Mouse (Mus musculus) olfactory bulb, adult 2 months (tissue): Measurements from ENCODE around the gene Sema4b. TPM values are rescaled to one million over a fixed set of nuclear protein-coding genes. Genes with fewer than 3 reads are reported as not detected.

Experiments used
- H3K27ac ChIP-seq: fragments of 200-500 bp; 2 replicates; pipeline ENCODE4 v1.5.1; 2012; ENCODE audit warnings: low read depth, low read length; ENCODE audit not compliant: insufficient read depth
- H3K4me1 ChIP-seq: fragments of 200-500 bp; 2 replicates; pipeline ENCODE4 v1.6.1; 2012; ENCODE audit warnings: low read length; ENCODE audit not compliant: control insufficient read depth, insufficient read depth
- H3K4me3 ChIP-seq: fragments of 200-500 bp; 2 replicates; pipeline ENCODE4 v1.5.1; 2012; ENCODE audit warnings: mild to moderate bottlenecking, low read depth, low read length, moderate library complexity; ENCODE audit not compliant: insufficient read depth
- CTCF ChIP-seq: fragments of 200-500 bp; IDR thresholded peaks from 2 replicates; pipeline ENCODE4 v1.5.1; 2012; ENCODE audit warnings: low read depth, mild to moderate bottlenecking, low read length, moderate library complexity; ENCODE audit not compliant: insufficient read depth
- POLR2A ChIP-seq: fragments of 200-500 bp; IDR thresholded peaks from 2 replicates; pipeline ENCODE4 v1.6.1; 2012; ENCODE audit warnings: mild to moderate bottlenecking, low read depth, low read length, moderate library complexity; ENCODE audit not compliant: insufficient read depth
- WGBS: fragments of 180-500 bp; shearing (Covaris S2); methylation state at CpG from one replicate; pipeline ENCODE4 v1.1.7; 2018; 5-methylcytosine and 5-hydroxymethylcytosine counted together
- polyA plus RNA-seq: library from polyadenylated mRNA; stranded (reverse); fragments of >200 nt; gene quantifications from 2 replicates; pipeline ENCODE4 v1.2.4, GENCODE M21; 2012; ENCODE audit warnings: low replicate concordance; ENCODE audit not compliant: missing spikeins, insufficient read depth, insufficient read length

The Sema4b gene
- polyA plus RNA-seq, 1 experiment = not detected

DNA sequence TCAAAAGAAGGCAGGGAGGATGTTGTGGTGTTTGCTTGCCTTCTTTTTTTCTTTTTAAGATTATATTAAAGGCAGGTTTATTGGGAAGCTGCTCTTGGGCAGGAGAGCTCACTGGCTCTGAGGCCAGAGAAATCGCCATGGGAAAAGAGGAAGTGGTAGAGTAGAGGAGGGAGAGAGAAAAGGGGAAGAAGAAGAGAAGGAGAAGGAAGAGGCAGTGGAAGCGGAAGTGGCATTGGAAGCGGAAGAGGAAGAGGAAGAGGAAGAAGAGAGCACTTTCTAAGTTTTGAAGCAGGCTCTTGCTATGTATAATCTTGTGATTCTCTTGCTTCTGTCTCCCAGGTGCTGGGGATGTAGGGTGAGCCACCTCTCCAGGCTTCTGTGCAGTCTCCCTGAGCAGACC, 32.0 kb upstream of the Sema4b start:
- no peak overlapping the region for H3K27ac ChIP-seq
- H3K4me3 ChIP-seq = no peak overlapping the region
- WGBS = 84% methylated on average over 3 of the region's 3 CpGs
- 0 out of 2 replicates have a peak, but pooled peaks cover 4% of the 10 kb centered on the region for H3K4me1 ChIP-seq
- TF ChIP-seq POLR2A = no peak
- no peak for TF ChIP-seq CTCF

DNA sequence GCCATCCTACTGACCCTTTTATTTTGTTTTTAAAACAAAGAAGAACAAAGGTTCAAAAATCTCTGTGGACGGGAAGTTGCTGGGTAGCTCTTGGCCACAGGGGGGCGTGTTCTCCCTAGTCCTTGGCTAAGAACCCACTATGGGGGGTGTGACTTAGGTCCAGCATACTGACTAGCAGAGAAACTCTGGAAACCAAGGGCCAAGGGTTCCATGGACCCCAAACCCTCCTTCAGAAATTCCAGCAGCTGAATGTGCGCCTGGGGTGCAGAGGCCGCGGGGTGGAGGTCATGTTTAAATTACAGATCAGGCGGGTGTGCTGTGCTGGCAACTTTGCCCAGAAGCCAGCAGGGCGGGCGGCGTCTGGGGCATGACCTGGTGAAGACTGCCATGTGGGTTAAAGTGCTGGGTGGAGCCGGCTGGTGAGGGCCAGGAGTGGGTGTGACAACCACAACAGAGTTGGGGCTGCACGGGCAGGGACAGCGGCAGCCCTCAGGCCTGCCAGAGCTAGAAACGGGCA, 29.9 kb upstream of the Sema4b start:
- H3K4me1 ChIP-seq = peaks cover 10% of the 10 kb centered on the region; the same call in 1 of the 2 replicates
- no peak overlapping the region for H3K4me3 ChIP-seq
- H3K27ac ChIP-seq = no peak overlapping the region
- 50% methylated on average over 13 of the region's 13 CpGs for WGBS
- TF ChIP-seq POLR2A = no peak
- TF ChIP-seq CTCF = no peak; the same call in 1 of the 2 replicates

DNA sequence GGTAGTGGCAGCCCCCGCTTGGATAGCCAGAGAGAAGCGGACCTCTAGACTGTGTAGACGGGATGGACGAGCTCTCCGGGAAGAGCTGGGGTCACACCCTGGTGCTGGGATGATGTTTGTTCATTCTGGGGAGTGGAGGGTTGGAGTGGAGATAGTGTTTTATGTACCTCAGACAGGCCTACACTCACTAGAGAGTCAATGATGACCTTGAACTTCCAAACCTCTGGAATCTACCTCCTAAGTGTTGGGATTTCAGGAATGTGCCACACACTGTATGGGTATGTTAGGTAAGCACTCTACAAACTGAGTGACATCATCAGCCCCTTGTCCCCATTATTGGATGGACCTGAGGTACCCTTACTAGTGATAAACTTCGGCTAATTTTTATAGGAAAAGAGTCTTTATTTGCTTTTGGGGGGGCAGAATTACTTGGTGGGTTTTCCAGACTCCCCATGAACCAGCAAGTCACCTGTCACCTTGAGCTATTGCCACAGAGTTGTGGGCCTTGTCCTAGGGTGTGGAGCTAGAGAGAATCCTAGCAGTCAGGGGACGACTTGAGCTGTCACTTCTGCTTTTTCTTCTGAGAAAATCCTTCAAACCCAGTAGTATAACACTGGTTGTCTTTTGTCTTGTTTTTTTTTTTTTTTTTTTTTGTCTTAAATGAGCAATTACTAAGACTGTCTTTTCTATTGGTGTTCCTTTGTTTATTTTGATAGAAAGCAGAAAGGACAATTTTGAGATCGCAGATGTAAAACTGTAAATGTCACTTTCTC, 28.0 kb upstream of the Sema4b start:
- Histone ChIP-seq H3K4me3 (no peak overlapping the region), H3K4me1 (peaks cover 10% of the 10 kb centered on the region; the same call in 1 of the 2 replicates), H3K27ac (no peak overlapping the region)
- WGBS = 96% methylated on average over 8 of the region's 8 CpGs
- TF ChIP-seq POLR2A (no peak), CTCF (no peak)

DNA sequence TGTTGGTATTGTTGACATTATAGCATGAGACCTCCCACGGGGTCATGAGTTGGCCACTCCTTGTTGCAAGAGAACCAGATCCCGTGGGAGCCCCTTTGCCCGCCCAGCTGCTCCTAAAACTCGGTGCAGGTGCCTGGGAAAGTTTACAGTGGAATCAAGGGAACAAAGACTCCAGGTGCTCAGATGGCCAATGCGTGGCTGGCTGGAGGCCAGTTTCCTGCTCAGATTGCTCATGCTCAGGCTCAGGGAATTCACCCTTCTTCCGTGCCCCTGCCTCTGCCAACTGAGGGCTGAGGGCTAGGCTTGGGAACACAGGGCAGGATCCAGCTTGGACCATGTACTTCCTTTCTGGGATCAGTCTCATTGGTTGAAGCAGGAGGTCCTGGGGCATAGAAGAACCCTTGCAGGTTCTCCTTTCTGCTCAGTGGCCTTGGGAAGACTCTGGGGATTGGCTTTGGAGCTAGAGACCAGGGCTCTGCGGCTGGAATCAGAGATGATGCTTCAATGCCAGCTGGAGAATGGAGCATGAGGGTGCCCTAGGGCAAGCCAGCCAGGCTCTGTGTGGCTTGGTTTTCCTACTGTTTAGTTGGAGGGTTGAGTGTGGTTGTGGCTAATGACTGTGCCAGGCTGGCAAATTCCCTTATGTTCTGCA, 26.2 kb upstream of the Sema4b start:
- TF ChIP-seq CTCF (no peak), POLR2A (no peak)
- Histone ChIP-seq H3K4me1 (peaks cover 10% of the 10 kb centered on the region; the same call in 1 of the 2 replicates), H3K4me3 (no peak overlapping the region), H3K27ac (no peak overlapping the region)
- WGBS = 62% methylated on average over 7 of the region's 7 CpGs

DNA sequence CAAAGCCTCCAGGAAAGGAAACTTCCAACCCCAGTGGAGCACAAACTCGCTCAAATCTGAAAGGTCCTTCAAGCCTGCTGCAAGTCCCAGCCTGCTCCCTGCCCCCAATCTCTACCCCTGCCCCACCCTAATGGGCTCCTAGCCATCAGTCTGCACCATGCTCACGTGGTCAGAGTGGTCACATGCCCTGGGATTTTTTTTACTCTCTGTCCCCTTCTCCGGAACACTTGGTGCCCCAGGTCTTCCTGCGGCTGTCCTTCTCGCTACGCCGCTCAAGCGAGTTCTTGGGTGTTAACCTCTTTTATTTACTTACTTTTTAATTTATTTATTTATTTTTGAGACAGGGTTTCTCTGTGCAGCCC, 25.7 kb upstream of the Sema4b start:
- Histone ChIP-seq H3K27ac (no peak overlapping the region), H3K4me3 (no peak overlapping the region), H3K4me1 (peaks cover 10% of the 10 kb centered on the region)
- TF ChIP-seq POLR2A (no peak), CTCF (no peak)
- WGBS = 64% methylated on average over 8 of the region's 8 CpGs

DNA sequence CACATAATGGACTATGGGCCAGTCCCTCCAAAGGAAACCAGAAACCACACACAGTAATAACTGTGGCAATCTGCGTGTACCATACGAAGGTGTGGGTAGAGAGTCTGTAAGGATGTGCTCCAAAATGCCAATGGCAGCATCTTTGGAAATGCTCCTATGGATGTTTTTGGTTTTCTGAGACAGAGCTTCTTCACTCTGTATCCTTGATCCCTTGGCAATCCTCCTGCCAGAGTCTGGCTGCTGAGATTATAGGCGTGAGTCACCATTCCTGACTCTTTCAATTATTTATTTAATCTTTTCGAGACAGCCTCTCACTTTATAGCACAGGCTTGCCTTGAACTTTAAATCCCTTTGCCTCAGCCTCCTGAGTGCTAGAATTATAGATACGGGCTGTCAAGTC, 21.2 kb upstream of the Sema4b start:
- TF ChIP-seq CTCF = no peak
- TF ChIP-seq POLR2A = no peak
- Histone ChIP-seq H3K27ac (no peak overlapping the region), H3K4me3 (no peak overlapping the region), H3K4me1 (peaks cover 8% of the 10 kb centered on the region)
- WGBS = 75% methylated on average over 5 of the region's 5 CpGs

DNA sequence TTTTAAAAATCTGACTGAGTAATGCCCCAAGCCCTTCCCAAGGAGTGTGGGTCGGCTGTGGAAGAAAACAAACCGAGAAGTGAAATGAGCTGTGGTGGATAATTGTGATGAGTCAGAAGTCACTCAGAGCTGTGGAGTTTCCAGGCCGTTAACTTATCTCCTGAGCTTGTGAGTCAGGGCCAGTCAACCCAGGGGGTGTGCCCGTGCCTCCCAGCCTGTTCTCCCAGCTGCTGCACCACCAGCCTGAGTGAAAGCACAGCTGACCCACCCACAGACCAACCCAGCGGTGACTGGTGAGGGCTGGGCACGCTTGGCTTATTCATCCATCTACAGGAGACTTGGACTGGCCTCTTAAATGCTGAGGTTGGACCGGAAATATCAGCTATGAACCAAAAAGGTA, 19.9 kb upstream of the Sema4b start:
- Histone ChIP-seq H3K27ac (no peak overlapping the region), H3K4me3 (no peak overlapping the region), H3K4me1 (peaks cover 11% of the 10 kb centered on the region)
- 31% methylated on average over 7 of the region's 7 CpGs for WGBS
- TF ChIP-seq CTCF (no peak), POLR2A (no peak)

DNA sequence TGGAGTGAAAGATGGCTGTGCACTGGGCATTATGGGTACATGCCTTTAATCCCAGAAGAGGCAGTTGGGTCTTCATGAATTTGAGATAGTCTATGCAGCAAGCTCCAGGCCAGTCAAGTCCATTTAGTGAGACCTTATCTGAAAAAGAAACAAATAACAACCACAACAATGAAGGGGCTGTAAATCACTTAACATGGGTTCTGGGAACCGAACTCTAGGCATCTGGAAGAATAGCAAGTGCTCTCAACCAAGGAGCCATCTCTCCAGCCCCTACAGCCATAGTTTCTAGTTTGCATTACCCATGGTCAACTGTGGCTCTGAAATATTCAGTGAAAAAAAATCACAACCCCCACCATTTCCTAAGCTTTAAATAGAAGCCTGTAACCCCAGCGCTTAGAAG, 16.8 kb upstream of the Sema4b start:
- Histone ChIP-seq H3K4me1 (peaks cover 14% of the 10 kb centered on the region), H3K4me3 (no peak overlapping the region), H3K27ac (no peak overlapping the region)
- TF ChIP-seq CTCF (no peak), POLR2A (no peak)
- 93% methylated on average over 2 of the region's 2 CpGs for WGBS

DNA sequence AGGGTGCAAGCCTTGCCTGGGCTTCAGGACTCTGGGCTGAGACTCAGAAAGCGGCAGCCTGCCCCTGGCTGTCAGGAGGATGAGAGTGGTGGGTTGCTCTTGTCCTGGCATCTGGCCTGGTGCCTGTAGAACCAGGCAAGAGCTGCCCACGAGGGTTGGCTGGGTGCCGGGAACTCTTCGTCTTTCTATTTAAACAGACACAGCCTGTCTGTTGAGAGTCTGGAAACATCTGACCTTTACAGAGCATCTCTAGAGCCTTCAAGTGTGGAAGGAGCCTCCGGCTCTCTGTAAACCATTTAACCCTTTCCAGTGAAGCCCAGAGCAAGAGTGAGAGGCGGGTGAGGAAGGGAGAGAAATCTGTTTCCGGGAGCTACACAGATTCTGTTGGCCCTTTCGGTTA, 15.3 kb upstream of the Sema4b start:
- TF ChIP-seq CTCF (no peak), POLR2A (no peak)
- peak overlapping the region; percentile 3; the same call in 1 of the 2 replicates for H3K27ac ChIP-seq
- 34% methylated on average over 8 of the region's 8 CpGs for WGBS

More for the DNA sequence above, 15.3 kb upstream of the Sema4b start:
- Histone ChIP-seq H3K4me1 (peaks cover 12% of the 10 kb centered on the region), H3K4me3 (no peak overlapping the region)
